Mouse (Mus musculus) activated CD4-positive, CD25-positive, alpha-beta regulatory T cell, adult 9 weeks (primary cell): ENCODE results near the gene Proser3. TPM values are rescaled to one million over a fixed set of nuclear protein-coding genes. Genes with fewer than 3 reads are reported as not detected.

ENCODE experiments used
- polyA plus RNA-seq: library from polyadenylated mRNA; unstranded; fragments of 100-300 nt; shearing (Covaris generic); gene quantifications from one replicate; pipeline ENCODE4 v1.2.1, GENCODE M21; 2017

Proser3 gene
- polyA plus RNA-seq: 10.4 TPM

DNA sequence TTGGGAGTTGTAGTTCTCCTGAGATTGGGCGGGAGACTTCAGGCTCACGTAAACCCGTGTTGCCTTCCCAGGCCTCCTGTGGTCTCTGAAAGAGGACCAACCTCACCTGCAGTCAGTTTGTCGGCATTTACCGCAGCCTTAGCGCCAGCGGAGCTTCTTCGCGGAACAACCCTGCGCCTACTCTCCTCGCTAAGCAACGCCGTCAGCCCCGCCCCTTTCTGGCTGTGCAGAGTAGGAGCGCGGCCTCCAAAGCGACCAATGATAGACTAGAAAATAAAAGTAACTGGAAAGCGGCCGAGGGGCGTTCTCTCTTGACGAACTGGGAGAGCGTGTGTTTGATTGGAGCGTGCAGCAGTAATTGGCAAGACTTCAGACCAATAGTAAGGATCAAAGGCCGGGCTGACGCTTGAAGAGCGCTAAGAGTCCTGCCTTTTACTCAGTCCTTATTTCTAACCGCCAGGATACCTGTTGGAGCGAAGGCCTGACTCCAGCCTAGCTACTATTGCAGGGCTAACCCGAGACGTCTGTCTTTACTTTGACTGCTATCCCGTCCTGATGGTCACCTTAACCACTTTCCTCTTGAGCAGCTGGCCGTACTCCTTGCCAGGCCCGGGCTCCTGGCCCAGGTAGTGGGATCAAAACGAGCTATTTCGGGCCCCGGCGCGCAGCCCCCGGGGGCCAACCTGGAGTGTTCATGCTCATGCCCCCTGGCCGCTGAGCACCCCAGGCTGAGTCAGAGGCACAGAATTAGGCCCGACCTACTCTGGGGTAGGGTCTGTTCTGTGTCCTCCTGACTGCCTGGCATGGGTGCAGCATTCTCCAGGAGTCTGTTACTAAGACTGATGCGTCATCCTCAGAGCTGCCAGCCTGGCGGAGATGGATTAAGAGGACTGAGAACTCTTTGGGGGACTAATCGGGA, at the start of gene Proser3, which contains the start of gene Hspb6:
Gene Proser3, minus strand, starts transcription at position 198 of the 919 bp plus-strand sequence.
Gene Hspb6, plus strand, starts transcription at position 77 of the 919 bp plus-strand sequence.

DNA sequence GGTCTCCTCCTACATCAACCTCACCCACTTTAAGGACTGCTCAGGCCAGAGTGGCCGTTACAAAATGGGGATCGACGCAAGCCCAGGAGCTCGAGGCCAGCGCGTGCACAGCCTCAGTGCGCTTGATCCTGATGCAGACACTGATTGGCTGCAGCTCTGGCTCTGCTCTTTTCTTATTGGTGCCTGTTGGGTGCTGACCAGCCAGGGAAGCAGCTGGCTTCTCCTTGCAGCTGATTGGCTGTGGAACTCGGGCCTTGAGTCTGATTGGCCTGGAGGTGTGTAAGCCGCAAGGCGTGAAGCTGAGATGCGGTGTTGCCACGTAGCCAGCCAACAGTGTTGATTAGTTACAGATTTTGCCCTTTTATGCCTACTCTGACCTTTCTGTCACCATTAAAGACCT, 46.7 kb upstream of the Proser3 start, which contains the start of gene Zbtb32:
Gene Zbtb32, minus strand, starts transcription at position 124 of the 400 bp plus-strand sequence.

DNA sequence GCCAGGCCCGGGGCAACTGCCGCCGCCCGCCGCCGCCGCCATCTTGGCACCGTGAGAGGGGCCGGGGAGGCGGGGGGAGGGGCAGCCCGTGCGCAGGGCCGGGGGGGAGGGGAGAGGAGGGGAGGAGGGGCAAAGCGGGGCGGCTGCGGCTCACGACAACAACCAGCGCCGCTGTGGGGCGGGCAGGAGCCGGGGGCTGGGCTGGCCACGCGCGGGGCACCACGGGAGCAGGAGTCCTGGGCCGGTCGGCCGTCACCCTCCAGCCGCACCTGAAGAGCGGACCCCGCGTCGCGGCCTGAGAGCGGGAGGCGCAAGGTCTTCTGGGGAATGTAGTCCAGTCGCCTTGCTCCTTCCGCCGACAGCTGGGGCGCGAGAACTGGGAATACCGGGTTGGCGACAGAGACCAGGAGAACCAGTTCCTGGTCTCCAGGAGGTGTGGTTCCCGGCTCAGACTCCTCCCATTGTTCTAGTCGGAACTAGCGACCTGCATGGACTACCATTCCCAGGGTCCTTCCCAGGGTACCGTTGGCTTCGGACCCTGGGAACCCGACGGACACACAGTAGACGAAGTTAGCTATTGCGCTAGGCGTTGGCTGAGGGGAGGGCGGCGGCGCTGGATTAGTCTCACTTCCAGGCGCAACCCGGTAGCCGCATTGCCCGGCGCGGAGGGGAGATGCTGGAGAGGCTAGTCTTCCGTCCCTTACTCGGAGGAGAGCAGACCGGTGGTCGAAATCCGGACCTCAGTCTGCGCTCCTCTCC, 36.8 kb upstream of the Proser3 start, which contains the start of gene Kmt2b:
Gene Kmt2b, minus strand, starts transcription at position 51 of the 759 bp plus-strand sequence.

DNA sequence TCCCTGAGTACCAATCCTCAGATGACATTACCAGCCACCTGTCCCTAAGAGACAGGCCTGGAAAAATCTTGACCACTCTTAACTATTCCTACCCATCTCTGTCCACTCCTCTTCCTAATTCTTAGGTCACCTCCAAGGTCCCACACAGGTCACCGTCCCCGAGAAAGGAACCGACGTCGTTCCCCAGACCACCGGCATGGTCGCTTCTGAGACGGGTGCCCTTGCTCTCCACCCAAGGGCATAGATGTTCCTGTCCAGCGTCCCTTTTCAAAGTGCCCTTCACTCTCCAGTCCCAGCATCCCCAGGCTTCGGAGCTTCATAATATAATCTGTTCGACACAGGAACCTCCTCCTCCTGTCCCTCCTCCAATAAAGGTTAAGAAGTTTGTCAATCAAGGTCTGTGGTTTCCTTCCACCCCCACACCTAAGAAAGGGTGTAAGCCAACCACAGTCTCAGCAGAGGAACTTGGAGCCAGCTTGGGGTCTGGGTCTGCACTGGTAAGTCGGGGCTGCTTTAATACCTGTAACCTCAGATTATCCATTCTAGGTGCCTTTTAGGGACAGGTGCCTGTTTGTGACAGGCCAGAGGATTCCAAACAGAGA, 13.0 kb upstream of the Proser3 start, which contains the start of gene Igflr1:
Gene Igflr1, plus strand, starts transcription at position 458 of the 602 bp plus-strand sequence.

DNA sequence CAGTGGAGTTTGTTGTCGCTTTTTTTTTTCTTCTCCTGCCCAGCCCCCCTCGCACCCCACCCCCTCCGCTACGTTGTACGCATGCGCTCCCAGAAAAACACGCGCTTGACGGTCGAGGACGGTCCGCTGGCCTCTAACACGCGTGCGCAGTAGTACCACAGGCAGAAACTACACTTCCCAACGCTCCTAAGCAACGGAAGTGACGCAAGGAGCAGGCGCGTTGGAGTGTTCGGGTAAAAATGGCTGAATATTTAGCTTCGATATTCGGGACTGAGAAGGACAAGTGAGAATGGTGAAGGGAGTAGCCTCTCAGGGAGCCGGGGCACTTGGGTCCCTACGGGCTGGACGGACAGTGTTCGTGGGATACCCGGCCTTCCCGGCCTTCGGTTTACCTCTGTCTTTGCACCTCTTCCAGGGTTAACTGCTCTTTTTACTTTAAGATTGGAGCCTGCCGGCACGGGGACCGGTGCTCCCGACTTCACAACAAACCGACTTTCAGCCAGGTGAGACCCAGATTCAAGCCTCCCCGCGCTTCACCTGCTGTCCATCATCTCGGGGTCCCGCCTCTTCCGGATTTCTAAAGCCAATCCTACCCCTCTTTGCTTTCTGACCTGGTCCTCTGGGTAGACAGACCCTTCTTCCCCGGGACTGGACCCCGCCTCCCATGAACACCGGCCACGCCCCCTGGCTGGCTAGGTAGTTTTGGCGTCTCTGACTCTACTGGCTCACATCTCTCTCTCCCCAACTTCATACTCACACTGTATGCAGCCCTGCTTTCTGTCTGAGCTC, 11.2 kb upstream of the Proser3 start, which contains the start of the genes U2af1l4, Gm49396 and Psenen:
Gene U2af1l4, plus strand, starts transcription at position 185 of the 789 bp plus-strand sequence.
Gene Gm49396, plus strand, starts transcription at position 228 of the 789 bp plus-strand sequence.
Gene Psenen, minus strand, starts transcription at position 511 of the 789 bp plus-strand sequence.

DNA sequence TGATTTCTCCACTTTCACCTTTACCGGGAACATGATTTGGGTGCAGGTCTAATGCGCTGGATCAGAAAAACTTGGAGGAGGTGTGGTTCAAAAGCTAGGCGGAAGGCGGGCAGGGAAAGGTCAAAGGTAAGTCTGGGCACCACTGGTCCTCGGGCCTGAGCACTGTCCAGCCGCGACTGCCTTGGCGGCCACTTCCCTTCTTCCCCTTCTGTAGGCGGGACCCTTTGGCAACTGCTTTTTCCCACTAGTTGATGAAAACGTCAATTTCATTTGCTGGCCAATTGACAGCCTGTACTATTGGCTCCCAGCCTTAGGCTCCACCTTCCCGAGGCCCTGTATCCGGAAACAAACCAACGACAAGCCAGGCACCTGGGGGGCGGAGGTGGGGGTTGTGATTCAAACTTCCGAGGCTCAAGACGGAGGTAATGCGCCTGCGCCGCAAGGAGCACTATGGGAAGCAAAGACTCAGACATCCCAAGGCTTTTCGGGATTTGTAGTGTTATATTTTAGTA, 7.4 kb upstream of the Proser3 start, which contains the start of gene Lin37:
Gene Lin37, minus strand, starts transcription at position 396 of the 512 bp plus-strand sequence.

DNA sequence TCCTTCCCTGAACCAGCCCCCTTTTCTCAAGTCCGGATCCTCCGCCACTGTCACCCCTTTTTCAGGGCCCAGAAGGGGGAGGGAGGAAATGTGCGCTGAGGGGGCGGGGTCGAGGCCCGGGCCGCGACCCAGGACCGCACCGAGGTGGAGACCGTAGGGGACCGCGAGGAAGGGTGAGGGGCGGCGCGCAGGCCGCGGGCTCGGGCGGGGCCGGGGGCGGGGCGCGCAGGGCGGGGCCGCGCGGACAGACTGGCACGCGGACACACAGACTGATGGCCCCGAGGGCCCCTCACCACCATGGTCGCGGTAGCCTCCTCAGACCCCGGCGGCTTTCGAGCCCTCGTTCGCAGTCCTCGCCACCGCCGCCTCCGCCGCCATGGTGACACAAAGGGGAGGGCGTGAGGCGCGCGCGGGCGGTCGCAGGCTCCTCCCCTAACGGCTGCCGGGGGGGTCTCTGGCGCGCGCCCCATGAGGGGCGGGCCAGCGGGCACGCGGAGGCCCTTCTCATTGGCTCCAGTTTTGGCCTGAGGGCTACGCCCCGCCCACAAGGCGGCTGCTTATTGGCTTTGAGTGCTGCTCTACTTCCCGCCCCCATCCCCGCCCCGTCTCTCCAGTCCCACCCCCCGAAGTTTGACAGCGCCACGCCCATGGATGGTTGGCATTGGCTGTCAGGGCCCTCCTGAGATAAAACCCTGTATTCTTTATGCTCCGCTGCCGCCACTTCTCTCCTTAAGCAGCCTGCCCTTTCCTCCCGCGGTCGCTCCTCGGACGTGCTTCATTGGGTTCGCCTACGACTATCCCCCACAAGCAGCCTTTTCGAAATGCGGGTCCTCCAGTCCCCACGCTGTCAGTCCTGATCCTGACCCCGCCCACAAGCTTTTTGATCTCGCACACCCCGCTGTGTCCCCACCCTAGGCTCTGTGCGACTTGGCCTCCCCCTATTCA, 17.2 kb downstream of the Proser3 start, which contains the start of gene Arhgap33:
Gene Arhgap33, minus strand, starts transcription at position 428 of the 945 bp plus-strand sequence.

DNA sequence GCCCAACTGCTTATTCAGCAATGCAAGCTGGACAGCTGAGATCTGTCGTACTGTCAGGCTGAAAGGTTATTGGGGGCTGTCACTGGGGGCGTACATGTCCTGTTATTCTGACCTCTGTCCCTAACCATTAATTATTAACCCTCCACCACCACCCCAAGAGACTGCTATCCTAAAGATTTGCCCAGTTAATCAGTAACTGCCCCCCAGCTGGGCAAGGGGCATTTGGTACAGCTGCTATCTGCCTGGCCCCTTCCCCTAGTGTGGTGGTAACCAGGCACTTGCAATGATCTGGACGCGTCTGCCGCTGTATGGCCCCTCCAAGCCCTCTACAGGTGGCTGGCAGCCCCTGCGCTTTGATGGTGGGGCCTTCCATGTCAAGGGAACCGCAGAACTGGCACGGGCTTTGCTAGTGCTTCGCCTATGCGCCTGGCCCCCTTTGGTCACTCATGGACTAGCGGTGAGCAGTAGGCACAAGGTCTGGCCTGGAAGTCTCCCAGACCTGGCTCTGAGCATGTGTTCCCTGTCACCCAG, 58.6 kb downstream of the Proser3 start, which contains the start of gene Prodh2:
Gene Prodh2, plus strand, starts transcription at position 222 of the 531 bp plus-strand sequence.

Other genes starting within 250 kb of the Proser3 start
- 158 TPM for gene Alkbh6, start 243.6 kb downstream of the Proser3 start, polyA plus RNA-seq
- gene Syne4, start 237.5 kb downstream of the Proser3 start, polyA plus RNA-seq: 20.3 TPM
- gene E130208F15Rik, start 230.6 kb downstream of the Proser3 start, polyA plus RNA-seq: not detected
- 7.7 TPM for gene Sdhaf1, start 228.4 kb downstream of the Proser3 start, polyA plus RNA-seq
- not detected for gene Lrfn3, start 189.5 kb downstream of the Proser3 start, polyA plus RNA-seq
- 7.6 TPM for gene Tyrobp, start 138.5 kb downstream of the Proser3 start, polyA plus RNA-seq
- gene Hcst, start 132.4 kb downstream of the Proser3 start, polyA plus RNA-seq: 400 TPM
- 106 TPM for gene Nfkbid, start 130.6 kb downstream of the Proser3 start, polyA plus RNA-seq
- 5.2 TPM for gene Aplp1, start 106.8 kb downstream of the Proser3 start, polyA plus RNA-seq
- gene Kirrel2, start 94.6 kb downstream of the Proser3 start, polyA plus RNA-seq: not detected
- not detected for gene Nphs1, start 94.0 kb downstream of the Proser3 start, polyA plus RNA-seq
- not detected for gene Prodh2, start 58.7 kb downstream of the Proser3 start, polyA plus RNA-seq
- 1.1 TPM for gene Arhgap33, start 17.2 kb downstream of the Proser3 start, polyA plus RNA-seq
- 3.2 TPM for gene Hspb6, start 121 bp downstream of the Proser3 start, polyA plus RNA-seq
- gene Lin37, start 7.5 kb upstream of the Proser3 start, polyA plus RNA-seq: 108 TPM
- gene U2af1l4, start 11.0 kb upstream of the Proser3 start, polyA plus RNA-seq: 42.0 TPM
- 105 TPM for gene Gm49396, start 11.0 kb upstream of the Proser3 start, polyA plus RNA-seq
- gene Psenen, start 11.3 kb upstream of the Proser3 start, polyA plus RNA-seq: 242 TPM
- 243 TPM for gene Igflr1, start 13.1 kb upstream of the Proser3 start, polyA plus RNA-seq
- 12.2 TPM for gene Kmt2b, start 36.4 kb upstream of the Proser3 start, polyA plus RNA-seq
- gene Zbtb32, start 46.6 kb upstream of the Proser3 start, polyA plus RNA-seq: 17.6 TPM
- gene Upk1a, start 60.5 kb upstream of the Proser3 start, polyA plus RNA-seq: 0.45 TPM
- 808 TPM for gene Cox6b1, start 73.9 kb upstream of the Proser3 start, polyA plus RNA-seq
- not detected for gene Etv2, start 83.6 kb upstream of the Proser3 start, polyA plus RNA-seq
- 206 TPM for gene Rbm42, start 98.0 kb upstream of the Proser3 start, polyA plus RNA-seq
- 31.3 TPM for gene Haus5, start 112.7 kb upstream of the Proser3 start, polyA plus RNA-seq
- not detected for gene Pmis2, start 119.3 kb upstream of the Proser3 start, polyA plus RNA-seq
- not detected for gene 2200002J24Rik, start 146.6 kb upstream of the Proser3 start, polyA plus RNA-seq
- gene Atp4a, start 159.9 kb upstream of the Proser3 start, polyA plus RNA-seq: not detected
- gene Tmem147, start 177.2 kb upstream of the Proser3 start, polyA plus RNA-seq: 109 TPM
- gene Gapdhs, start 191.4 kb upstream of the Proser3 start, polyA plus RNA-seq: 0.32 TPM
- gene Sbsn, start 199.2 kb upstream of the Proser3 start, polyA plus RNA-seq: 1.5 TPM
- not detected for gene Dmkn, start 211.5 kb upstream of the Proser3 start, polyA plus RNA-seq
- not detected for gene Krtdap, start 235.6 kb upstream of the Proser3 start, polyA plus RNA-seq